Mouse (Mus musculus): ENCODE data around the gene Myo5a.

Myo5a gene

GRCm38 (mm10) chr9:75070457-75071028 lies at the start of gene Myo5a:
Gene Myo5a (plus strand): TSS chr9:75071015.
- 23% methylated on average over 23 of the region's 23 CpGs for WGBS

GRCm38 (mm10) chr9:75022546-75022945 lies 48.3 kb upstream of the Myo5a start:
- 85% methylated on average over 7 of the region's 7 CpGs for WGBS

GRCm38 (mm10) chr9:75023150-75023894 lies 47.5 kb upstream of the Myo5a start:
- 89% methylated on average over 5 of the region's 5 CpGs for WGBS

GRCm38 (mm10) chr9:75024089-75024488 lies 46.7 kb upstream of the Myo5a start:
- WGBS, result 78% methylated on average over 7 of the region's 7 CpGs

GRCm38 (mm10) chr9:75025689-75026088 lies 45.1 kb upstream of the Myo5a start:
- WGBS, result 78% methylated on average over 6 of the region's 6 CpGs

GRCm38 (mm10) chr9:75032408-75032807 lies 38.4 kb upstream of the Myo5a start:
- 94% methylated on average over 1 of the region's 1 CpGs for WGBS

- WGBS, result 41% methylated on average over 7 of the region's 7 CpGs
These were observed 37.7 kb upstream of the Myo5a start for GRCm38 (mm10) chr9:75033141-75033540.

- WGBS, result 48% methylated on average over 1 of the region's 1 CpGs
These were observed 36.1 kb upstream of the Myo5a start for GRCm38 (mm10) chr9:75034691-75035090.

GRCm38 (mm10) chr9:75035944-75036343 lies 34.9 kb upstream of the Myo5a start:
- WGBS, result 82% methylated on average over 4 of the region's 4 CpGs

GRCm38 (mm10) chr9:75037451-75038356 lies 33.1 kb upstream of the Myo5a start, which contains the start of gene Arpp19:
Gene Arpp19 (plus strand): TSS chr9:75037614.
- WGBS, result under 1% methylated on average over 73 of the region's 73 CpGs

GRCm38 (mm10) chr9:75038357-75038688 lies 32.5 kb upstream of the Myo5a start:
- WGBS, result 2% methylated on average over 10 of the region's 10 CpGs

- WGBS, result 91% methylated on average over 2 of the region's 2 CpGs
These were observed 30.2 kb upstream of the Myo5a start for GRCm38 (mm10) chr9:75040566-75040965.

GRCm38 (mm10) chr9:75041840-75042525 lies 28.8 kb upstream of the Myo5a start:
- WGBS, result 66% methylated on average over 2 of the region's 2 CpGs

GRCm38 (mm10) chr9:75043191-75043590 lies 27.6 kb upstream of the Myo5a start:
- WGBS, result 87% methylated on average over 2 of the region's 2 CpGs

- WGBS, result 48% methylated on average over 3 of the region's 3 CpGs
These were observed 21.7 kb upstream of the Myo5a start for GRCm38 (mm10) chr9:75049100-75049499.

GRCm38 (mm10) chr9:75050003-75050402 lies 20.8 kb upstream of the Myo5a start:
- WGBS, result 13% methylated on average over 3 of the region's 3 CpGs

- 35% methylated on average over 4 of the region's 4 CpGs for WGBS
These were observed 19.0 kb upstream of the Myo5a start for GRCm38 (mm10) chr9:75051841-75052240.

GRCm38 (mm10) chr9:75055046-75055445 lies 15.8 kb upstream of the Myo5a start:
- 52% methylated on average over 5 of the region's 5 CpGs for WGBS

GRCm38 (mm10) chr9:75064678-75065331 lies 6.0 kb upstream of the Myo5a start:
- WGBS, result 60% methylated on average over 9 of the region's 9 CpGs

GRCm38 (mm10) chr9:75071029-75071705 lies 352 bp downstream of the Myo5a start:
- WGBS, result 1% methylated on average over 87 of the region's 92 CpGs

- WGBS, result under 1% methylated on average over 29 of the region's 29 CpGs
These were observed 934 bp downstream of the Myo5a start for GRCm38 (mm10) chr9:75071706-75072192.
